Mouse (Mus musculus) heart, embryonic 16.5 days (tissue): ENCODE measurements around the gene Olfr957. TPM values are rescaled to one million over a fixed set of nuclear protein-coding genes. Genes with fewer than 3 reads are reported as not detected.

ENCODE experiments used
- ATAC-seq: fragments of 200-750 bp; cut with Nextera tagmentation; replicated peaks from 2 replicates; pipeline ENCODE4 v1.8.0; 2017; ENCODE audit warnings: moderate number of reproducible peaks; ENCODE audit not compliant: insufficient read depth, low FRiP score; ENCODE audit errors: extremely low read depth
- H3K27ac ChIP-seq: fragments of 300-500 bp; sonication (generic); 2 replicates; pipeline ENCODE4 v1.5.1; 2014; ENCODE audit warnings: mild to moderate bottlenecking, low read length, control low read depth, moderate library complexity
- H3K27me3 ChIP-seq: fragments of 300-500 bp; sonication (generic); 2 replicates; pipeline ENCODE4 v1.6.1; 2014; ENCODE audit warnings: low read length, mixed read lengths; ENCODE audit not compliant: control insufficient read depth, insufficient read depth
- H3K36me3 ChIP-seq: fragments of 300-500 bp; sonication (generic); 2 replicates; pipeline ENCODE4 v1.6.1; 2014; ENCODE audit not compliant: control insufficient read depth, insufficient read depth
- H3K4me1 ChIP-seq: fragments of 300-500 bp; sonication (generic); 2 replicates; pipeline ENCODE4 v1.6.1; 2014; ENCODE audit warnings: low read length, mixed read lengths; ENCODE audit not compliant: control insufficient read depth, insufficient read depth
- H3K4me2 ChIP-seq: fragments of 300-500 bp; sonication (generic); 2 replicates; pipeline ENCODE4 v1.6.1; 2014; ENCODE audit warnings: low read depth, mild to moderate bottlenecking, control low read depth, low read length
- H3K4me3 ChIP-seq: fragments of 300-500 bp; sonication (generic); 2 replicates; pipeline ENCODE4 v1.5.1; 2014; ENCODE audit warnings: mild to moderate bottlenecking, control low read depth, low read length
- H3K9ac ChIP-seq: fragments of 300-500 bp; sonication (generic); 2 replicates; pipeline ENCODE4 v1.6.1; 2014; ENCODE audit warnings: low read length, control low read depth
- H3K9me3 ChIP-seq: fragments of 300-500 bp; sonication (generic); replicated peaks from 2 replicates; pipeline ENCODE4 v1.6.1; 2016; ENCODE audit warnings: low read length; ENCODE audit not compliant: control insufficient read depth
- WGBS: fragments of 180-500 bp; shearing (Covaris S2); extraction: QIAGEN DNeasy Blood & Tissue Kit; methylation state at CpG from one replicate; pipeline ENCODE4 v1.1.7; 2014; 5-methylcytosine and 5-hydroxymethylcytosine counted together
- polyA plus RNA-seq: library from polyadenylated mRNA; unstranded; fragments of >200 nt; fragmentation: Nextera tagmentation; extraction: Ambion mirVana; gene quantifications from 2 replicates; pipeline ENCODE4 v1.2.1, GENCODE M21; 2015

Olfr957 gene
- polyA plus RNA-seq, 1 experiment from 2014 or later: not detected

GRCm38 (mm10) chr9:39493895-39494294, 21.7 kb downstream of the Olfr957 start, which contains the start of gene Olfr44:
TSS of gene Olfr44 (minus strand) at chr9:39493995.
- H3K36me3 ChIP-seq: no peaks in the 10 kb centered on the region
- H3K9me3 ChIP-seq: no peaks in the 10 kb centered on the region
- H3K9ac ChIP-seq: no peak within 1 kb of the TSS
- no peaks in the 10 kb centered on the region for H3K27me3 ChIP-seq
- no peaks in the 10 kb centered on the region for H3K4me1 ChIP-seq
- 79% methylated on average over 2 of the region's 2 CpGs for WGBS
- no peak within 1 kb of the TSS for H3K27ac ChIP-seq
- no peak within 1 kb of the TSS for H3K4me3 ChIP-seq
- no peak for ATAC-seq
- H3K4me2 ChIP-seq: no peak within 1 kb of the TSS

GRCm38 (mm10) chr9:39471844-39472243, 43.8 kb downstream of the Olfr957 start, which contains the start of gene Olfr955:
TSS of gene Olfr955 (minus strand) at chr9:39471944.
- Histone ChIP-seq H3K36me3 (no peaks in the 10 kb centered on the region), H3K27me3 (no peaks in the 10 kb centered on the region)
- 39% methylated on average over 1 of the region's 1 CpGs for WGBS

More at GRCm38 (mm10) chr9:39471844-39472243, 43.8 kb downstream of the Olfr957 start, which contains the start of gene Olfr955:
- H3K9ac ChIP-seq: no peak within 1 kb of the TSS
- ATAC-seq: no peak
- H3K27ac ChIP-seq: no peak within 1 kb of the TSS
- H3K4me3 ChIP-seq: no peak within 1 kb of the TSS
- H3K4me1 ChIP-seq: no peaks in the 10 kb centered on the region
- no peaks in the 10 kb centered on the region for H3K9me3 ChIP-seq
- no peak within 1 kb of the TSS for H3K4me2 ChIP-seq

Other genes with a start within 250 kb of the Olfr957 start
- gene Olfr945, start 239.0 kb downstream of the Olfr957 start, polyA plus RNA-seq: not detected in 2 replicates
- not detected in 2 replicates for gene Olfr948, start 189.8 kb downstream of the Olfr957 start, polyA plus RNA-seq
- not detected in 2 replicates for gene Olfr951, start 128.4 kb downstream of the Olfr957 start, polyA plus RNA-seq
- not detected in 2 replicates for gene Olfr952, start 88.7 kb downstream of the Olfr957 start, polyA plus RNA-seq
- gene Olfr954, start 59.1 kb downstream of the Olfr957 start, polyA plus RNA-seq: not detected in 2 replicates
- not detected in 2 replicates for gene Olfr955, start 43.9 kb downstream of the Olfr957 start, polyA plus RNA-seq
- not detected in 2 replicates for gene Olfr44, start 21.8 kb downstream of the Olfr957 start, polyA plus RNA-seq
- gene Olfr958, start 38.2 kb upstream of the Olfr957 start, polyA plus RNA-seq: not detected in 2 replicates
- gene Olfr959, start 59.8 kb upstream of the Olfr957 start, polyA plus RNA-seq: not detected in 2 replicates
- 8.0 and 8.4 TPM in 2 replicates for gene AW551984, start 88.6 kb upstream of the Olfr957 start, polyA plus RNA-seq
- not detected in 2 replicates for gene Olfr148, start 94.8 kb upstream of the Olfr957 start, polyA plus RNA-seq
- gene Olfr960, start 105.6 kb upstream of the Olfr957 start, polyA plus RNA-seq: not detected in 2 replicates
- not detected in 2 replicates for gene Olfr961, start 129.3 kb upstream of the Olfr957 start, polyA plus RNA-seq
- not detected in 2 replicates for gene Olfr963, start 151.4 kb upstream of the Olfr957 start, polyA plus RNA-seq
- not detected in 2 replicates for gene Olfr149, start 191.3 kb upstream of the Olfr957 start, polyA plus RNA-seq
- not detected in 2 replicates for gene Olfr965, start 195.5 kb upstream of the Olfr957 start, polyA plus RNA-seq
- not detected in 2 replicates for gene Olfr150, start 215.2 kb upstream of the Olfr957 start, polyA plus RNA-seq
- not detected in 2 replicates for gene Olfr967, start 230.4 kb upstream of the Olfr957 start, polyA plus RNA-seq